Mouse (Mus musculus): Measurements from ENCODE around the gene Dnah3. TPM values are rescaled to one million over a fixed set of nuclear protein-coding genes. Genes with fewer than 3 reads are reported as not detected.

The Dnah3 gene
- total RNA-seq, 4 experiments from 2014 or later: 0.14 TPM; not detected in 3

GRCm38 (mm10) chr7:119957421-119957820, 137.7 kb downstream of the Dnah3 start:
- no peak for DNase-seq (ENCODE audit: low spot score)

- no peak for DNase-seq (ENCODE audit: low spot score)
Measured at GRCm38 (mm10) chr7:119954047-119954446, 141.0 kb downstream of the Dnah3 start.

GRCm38 (mm10) chr7:119941569-119941968, 153.5 kb downstream of the Dnah3 start:
- DNase-seq (ENCODE audit: low spot score): peak; percentile 73

GRCm38 (mm10) chr7:119937036-119937435, 158.0 kb downstream of the Dnah3 start:
- DNase-seq (ENCODE audit: low spot score): no peak

GRCm38 (mm10) chr7:119936321-119936720, 158.8 kb downstream of the Dnah3 start:
- no peak for DNase-seq (ENCODE audit: low spot score)

GRCm38 (mm10) chr7:119928783-119929440, 166.2 kb downstream of the Dnah3 start:
- DNase-seq (ENCODE audit: low spot score): no peak

- DNase-seq (ENCODE audit: low spot score): no peak
Measured at GRCm38 (mm10) chr7:119921054-119921453, 174.0 kb downstream of the Dnah3 start.

- DNase-seq (ENCODE audit: low spot score): peak; percentile 45
Measured at GRCm38 (mm10) chr7:119920457-119920856, 174.6 kb downstream of the Dnah3 start.

- DNase-seq (ENCODE audit: low spot score): no peak
Measured at GRCm38 (mm10) chr7:119911727-119912126, 183.4 kb downstream of the Dnah3 start.

GRCm38 (mm10) chr7:119906523-119907215, 188.4 kb downstream of the Dnah3 start:
- DNase-seq (ENCODE audit: low spot score): no peak

- no peak for DNase-seq (ENCODE audit: low spot score)
Measured at GRCm38 (mm10) chr7:119899386-119900057, 195.6 kb downstream of the Dnah3 start.

- no peak for DNase-seq (ENCODE audit: low spot score)
Measured at GRCm38 (mm10) chr7:119898247-119898856, 196.7 kb downstream of the Dnah3 start.

GRCm38 (mm10) chr7:119897521-119898109, 197.5 kb downstream of the Dnah3 start:
- no peak for DNase-seq (ENCODE audit: low spot score)

GRCm38 (mm10) chr7:119895639-119896512, 199.2 kb downstream of the Dnah3 start, which contains the start of the genes Lyrm1 and Dcun1d3:
Gene Lyrm1, plus strand, starts transcription at chr7:119895861.
Gene Dcun1d3, minus strand, starts transcription at chr7:119896298.
- peak; percentile 95 for DNase-seq (ENCODE audit: low spot score)

- DNase-seq (ENCODE audit: low spot score): peak; percentile 19
Measured at GRCm38 (mm10) chr7:119894818-119895544, 200.1 kb downstream of the Dnah3 start.

- DNase-seq (ENCODE audit: low spot score): no peak
Measured at GRCm38 (mm10) chr7:119892742-119893141, 202.3 kb downstream of the Dnah3 start.

- no peak for DNase-seq (ENCODE audit: low spot score)
Measured at GRCm38 (mm10) chr7:119892198-119892597, 202.9 kb downstream of the Dnah3 start.

- no peak for DNase-seq (ENCODE audit: low spot score)
Measured at GRCm38 (mm10) chr7:119887887-119888286, 207.2 kb downstream of the Dnah3 start.

- DNase-seq (ENCODE audit: low spot score): no peak
Measured at GRCm38 (mm10) chr7:119881229-119881628, 213.9 kb downstream of the Dnah3 start.

- peak; percentile 29 for DNase-seq (ENCODE audit: low spot score)
Measured at GRCm38 (mm10) chr7:119880345-119880744, 214.7 kb downstream of the Dnah3 start.
